Mouse (Mus musculus): ENCODE data around the gene Nr6a1. TPM values are rescaled to one million over a fixed set of nuclear protein-coding genes. Genes with fewer than 3 reads are reported as not detected.

Gene Nr6a1
- polyA plus RNA-seq, 1 experiment from 2014 or later: 11.9 TPM

GRCm38 (mm10) chr2:38738601-38739301 lies 188.7 kb downstream of the Nr6a1 start:
- DNase-seq (ENCODE audit: low spot score): no peak
- H3K4me3 ChIP-seq: no peak overlapping the region
- H3K36me3 ChIP-seq: peaks cover 65% of the 10 kb centered on the region
- H3K27me3 ChIP-seq (ENCODE audit: low read depth, poor library complexity, severe bottlenecking): no peaks in the 10 kb centered on the region
- H3K4me1 ChIP-seq: peaks cover 11% of the 10 kb centered on the region
- H3K27ac ChIP-seq (replicated peaks): no peak overlapping the region; the same call in 1 of the 2 replicates
- no peaks in the 10 kb centered on the region for H3K9me3 ChIP-seq (replicated peaks)
- 71% methylated on average over 14 of the region's 14 CpGs for WGBS

GRCm38 (mm10) chr2:38735740-38736139 lies 191.7 kb downstream of the Nr6a1 start:
- peaks cover 56% of the 10 kb centered on the region for H3K36me3 ChIP-seq
- H3K4me3 ChIP-seq: no peak overlapping the region
- no peaks in the 10 kb centered on the region for H3K27me3 ChIP-seq (ENCODE audit: low read depth, poor library complexity, severe bottlenecking)

GRCm38 (mm10) chr2:38734721-38735120 lies 192.8 kb downstream of the Nr6a1 start:
- peaks cover 57% of the 10 kb centered on the region for H3K36me3 ChIP-seq
- DNase-seq (ENCODE audit: low spot score): no peak
- no peaks in the 10 kb centered on the region for H3K27me3 ChIP-seq (ENCODE audit: low read depth, poor library complexity, severe bottlenecking)
- no peak overlapping the region for H3K27ac ChIP-seq (replicated peaks)
- H3K4me3 ChIP-seq: no peak overlapping the region
- H3K4me1 ChIP-seq: peaks cover 10% of the 10 kb centered on the region
- H3K9me3 ChIP-seq (replicated peaks): no peaks in the 10 kb centered on the region
- WGBS: 90% methylated on average over 5 of the region's 5 CpGs

More at GRCm38 (mm10) chr2:38735740-38736139, 191.7 kb downstream of the Nr6a1 start:
- peaks cover 10% of the 10 kb centered on the region for H3K4me1 ChIP-seq
- H3K27ac ChIP-seq (replicated peaks): no peak overlapping the region
- DNase-seq (ENCODE audit: low spot score): no peak
- no peaks in the 10 kb centered on the region for H3K9me3 ChIP-seq (replicated peaks)

GRCm38 (mm10) chr2:38730331-38730827 lies 197.1 kb downstream of the Nr6a1 start:
- peaks cover 58% of the 10 kb centered on the region for H3K36me3 ChIP-seq
- no peak overlapping the region for H3K27ac ChIP-seq (replicated peaks)
- no peak for DNase-seq (ENCODE audit: low spot score)
- WGBS: 97% methylated on average over 6 of the region's 6 CpGs
- no peaks in the 10 kb centered on the region for H3K9me3 ChIP-seq (replicated peaks)
- H3K4me3 ChIP-seq: no peak overlapping the region
- peaks cover 4% of the 10 kb centered on the region; the same call in 1 of the 2 replicates for H3K4me1 ChIP-seq
- H3K27me3 ChIP-seq (ENCODE audit: low read depth, poor library complexity, severe bottlenecking): no peaks in the 10 kb centered on the region

- H3K27me3 ChIP-seq (ENCODE audit: low read depth, poor library complexity, severe bottlenecking): no peaks in the 10 kb centered on the region
- WGBS: 62% methylated on average over 3 of the region's 3 CpGs
These were observed 202.1 kb downstream of the Nr6a1 start for GRCm38 (mm10) chr2:38725427-38725826.

GRCm38 (mm10) chr2:38723378-38723777 lies 204.1 kb downstream of the Nr6a1 start:
- H3K27ac ChIP-seq (replicated peaks): no peak overlapping the region
- 86% methylated on average over 4 of the region's 4 CpGs for WGBS
- peaks cover 41% of the 10 kb centered on the region for H3K4me1 ChIP-seq
- no peak for DNase-seq (ENCODE audit: low spot score)
- no peaks in the 10 kb centered on the region for H3K27me3 ChIP-seq (ENCODE audit: low read depth, poor library complexity, severe bottlenecking)
- no peaks in the 10 kb centered on the region for H3K9me3 ChIP-seq (replicated peaks)
- no peak overlapping the region for H3K4me3 ChIP-seq
- peaks cover 32% of the 10 kb centered on the region for H3K36me3 ChIP-seq

More at GRCm38 (mm10) chr2:38725427-38725826, 202.1 kb downstream of the Nr6a1 start:
- Histone ChIP-seq H3K27ac (replicated peaks) (no peak overlapping the region), H3K9me3 (replicated peaks) (no peaks in the 10 kb centered on the region), H3K4me1 (peaks cover 30% of the 10 kb centered on the region), H3K36me3 (peaks cover 47% of the 10 kb centered on the region), H3K4me3 (no peak overlapping the region)
- no peak for DNase-seq (ENCODE audit: low spot score)

- Histone ChIP-seq H3K4me3 (no peak overlapping the region), H3K9me3 (replicated peaks) (no peaks in the 10 kb centered on the region), H3K27ac (replicated peaks) (peak overlapping the region; percentile 35; the same call in 1 of the 2 replicates)
These were observed 205.4 kb downstream of the Nr6a1 start for GRCm38 (mm10) chr2:38722076-38722475.

GRCm38 (mm10) chr2:38720661-38721060 lies 206.8 kb downstream of the Nr6a1 start:
- WGBS: 68% methylated on average over 2 of the region's 2 CpGs

More at GRCm38 (mm10) chr2:38722076-38722475, 205.4 kb downstream of the Nr6a1 start:
- Histone ChIP-seq H3K4me1 (peaks cover 44% of the 10 kb centered on the region), H3K36me3 (peaks cover 22% of the 10 kb centered on the region), H3K27me3 (ENCODE audit: low read depth, poor library complexity, severe bottlenecking) (no peaks in the 10 kb centered on the region)
- WGBS: 38% methylated on average over 4 of the region's 4 CpGs
- no peak for DNase-seq (ENCODE audit: low spot score)

GRCm38 (mm10) chr2:38719354-38719753 lies 208.1 kb downstream of the Nr6a1 start:
- Histone ChIP-seq H3K36me3 (peaks cover 12% of the 10 kb centered on the region), H3K4me3 (no peak overlapping the region), H3K9me3 (replicated peaks) (no peaks in the 10 kb centered on the region), H3K4me1 (peaks cover 38% of the 10 kb centered on the region), H3K27ac (replicated peaks) (peak overlapping the region; percentile 55; the same call in 1 of the 2 replicates), H3K27me3 (ENCODE audit: low read depth, poor library complexity, severe bottlenecking) (peaks cover 17% of the 10 kb centered on the region)
- WGBS: 85% methylated on average over 6 of the region's 6 CpGs
- no peak for DNase-seq (ENCODE audit: low spot score)

More at GRCm38 (mm10) chr2:38720661-38721060, 206.8 kb downstream of the Nr6a1 start:
- Histone ChIP-seq H3K27ac (replicated peaks) (peak overlapping the region; percentile 19; the same call in 1 of the 2 replicates), H3K4me1 (peaks cover 43% of the 10 kb centered on the region), H3K4me3 (no peak overlapping the region), H3K9me3 (replicated peaks) (no peaks in the 10 kb centered on the region), H3K27me3 (ENCODE audit: low read depth, poor library complexity, severe bottlenecking) (peaks cover 6% of the 10 kb centered on the region; the same call in 1 of the 2 replicates), H3K36me3 (peaks cover 13% of the 10 kb centered on the region)
- DNase-seq (ENCODE audit: low spot score): no peak

GRCm38 (mm10) chr2:38718676-38719075 lies 208.8 kb downstream of the Nr6a1 start:
- Histone ChIP-seq H3K27me3 (ENCODE audit: low read depth, poor library complexity, severe bottlenecking) (peaks cover 24% of the 10 kb centered on the region), H3K4me1 (peaks cover 38% of the 10 kb centered on the region), H3K36me3 (peaks cover 6% of the 10 kb centered on the region; the same call in 1 of the 2 replicates), H3K27ac (replicated peaks) (no peak overlapping the region), H3K4me3 (no peak overlapping the region), H3K9me3 (replicated peaks) (no peaks in the 10 kb centered on the region)
- 71% methylated on average over 8 of the region's 8 CpGs for WGBS
- no peak for DNase-seq (ENCODE audit: low spot score)

GRCm38 (mm10) chr2:38717436-38717835 lies 210.1 kb downstream of the Nr6a1 start:
- H3K27ac ChIP-seq (replicated peaks): no peak overlapping the region
- H3K4me3 ChIP-seq: no peak overlapping the region
- peaks cover 36% of the 10 kb centered on the region for H3K27me3 ChIP-seq (ENCODE audit: low read depth, poor library complexity, severe bottlenecking)
- no peaks in the 10 kb centered on the region for H3K36me3 ChIP-seq
- H3K9me3 ChIP-seq (replicated peaks): no peaks in the 10 kb centered on the region
- no peak for DNase-seq (ENCODE audit: low spot score)
- H3K4me1 ChIP-seq: peaks cover 36% of the 10 kb centered on the region
- 79% methylated on average over 2 of the region's 2 CpGs for WGBS

- Histone ChIP-seq H3K36me3 (no peaks in the 10 kb centered on the region), H3K9me3 (replicated peaks) (no peaks in the 10 kb centered on the region), H3K27ac (replicated peaks) (no peak within 1 kb of the TSS), H3K4me3 (no peak within 1 kb of the TSS), H3K27me3 (ENCODE audit: low read depth, poor library complexity, severe bottlenecking) (peaks cover 67% of the 10 kb centered on the region), H3K4me1 (peaks cover 45% of the 10 kb centered on the region)
- DNase-seq (ENCODE audit: low spot score): no peak
- 88% methylated on average over 13 of the region's 13 CpGs for WGBS
These were observed 213.2 kb downstream of the Nr6a1 start, which contains the start of gene Nr5a1 for GRCm38 (mm10) chr2:38714324-38714723. TSS of gene Nr5a1 (minus strand) at chr2:38714542.

GRCm38 (mm10) chr2:38713596-38713995 lies 213.9 kb downstream of the Nr6a1 start:
- Histone ChIP-seq H3K9me3 (replicated peaks) (no peaks in the 10 kb centered on the region), H3K27me3 (ENCODE audit: low read depth, poor library complexity, severe bottlenecking) (peaks cover 75% of the 10 kb centered on the region), H3K4me1 (peaks cover 44% of the 10 kb centered on the region), H3K27ac (replicated peaks) (no peak overlapping the region), H3K4me3 (no peak overlapping the region), H3K36me3 (no peaks in the 10 kb centered on the region)
- WGBS: 66% methylated on average over 3 of the region's 3 CpGs
- no peak for DNase-seq (ENCODE audit: low spot score)

Data from midbrain, embryonic 10.5 days (tissue).